Mouse (Mus musculus) testis, adult 2 months (tissue): ENCODE measurements around the gene Clic1. TPM values are rescaled to one million over a fixed set of nuclear protein-coding genes. Genes with fewer than 3 reads are reported as not detected.
A peak's percentile ranks its signal among the peaks of the same experiment; 100 is the strongest.

Source experiments
- H3K27ac ChIP-seq: fragments of 200-500 bp; 2 replicates; pipeline ENCODE4 v1.5.1; 2012; ENCODE audit warnings: low read depth, low read length; ENCODE audit not compliant: control insufficient read depth, insufficient read depth
- H3K27me3 ChIP-seq: fragments of 200-500 bp; 2 replicates; pipeline ENCODE4 v1.6.1; 2012; ENCODE audit warnings: mild to moderate bottlenecking, low read length, moderate library complexity; ENCODE audit not compliant: control insufficient read depth, insufficient read depth
- H3K36me3 ChIP-seq: fragments of 200-500 bp; 2 replicates; pipeline ENCODE4 v1.6.1; 2012; ENCODE audit warnings: mild to moderate bottlenecking, low read length; ENCODE audit not compliant: control insufficient read depth, insufficient read depth
- H3K4me1 ChIP-seq: fragments of 200-500 bp; 2 replicates; pipeline ENCODE4 v1.6.1; 2012; ENCODE audit warnings: low read length; ENCODE audit not compliant: control insufficient read depth, insufficient read depth
- H3K4me3 ChIP-seq: fragments of 200-500 bp; 2 replicates; pipeline ENCODE4 v1.5.1; 2012; ENCODE audit warnings: low read depth, mild to moderate bottlenecking, low read length, moderate library complexity, mixed read lengths; ENCODE audit not compliant: control insufficient read depth
- CTCF ChIP-seq: fragments of 200-500 bp; IDR thresholded peaks from 2 replicates; pipeline ENCODE4 v1.5.1; 2012; ENCODE audit warnings: low read depth, mild to moderate bottlenecking, inconsistent platforms, low read length, moderate library complexity; ENCODE audit not compliant: control insufficient read depth, insufficient read depth, insufficient replicate concordance
- POLR2A ChIP-seq: fragments of 200-500 bp; IDR thresholded peaks from 2 replicates; pipeline ENCODE4 v1.6.1; 2012; ENCODE audit warnings: low read depth, mild to moderate bottlenecking, inconsistent platforms, low read length, moderate library complexity; ENCODE audit not compliant: control insufficient read depth
- polyA plus RNA-seq: library from polyadenylated mRNA; depleted of rRNA; stranded (reverse); fragments of >200 nt; gene quantifications from 2 replicates; pipeline ENCODE4 v1.2.3, GENCODE M21; 2012

Clic1 gene
- polyA plus RNA-seq, 1 experiment: 24.1 TPM

DNA sequence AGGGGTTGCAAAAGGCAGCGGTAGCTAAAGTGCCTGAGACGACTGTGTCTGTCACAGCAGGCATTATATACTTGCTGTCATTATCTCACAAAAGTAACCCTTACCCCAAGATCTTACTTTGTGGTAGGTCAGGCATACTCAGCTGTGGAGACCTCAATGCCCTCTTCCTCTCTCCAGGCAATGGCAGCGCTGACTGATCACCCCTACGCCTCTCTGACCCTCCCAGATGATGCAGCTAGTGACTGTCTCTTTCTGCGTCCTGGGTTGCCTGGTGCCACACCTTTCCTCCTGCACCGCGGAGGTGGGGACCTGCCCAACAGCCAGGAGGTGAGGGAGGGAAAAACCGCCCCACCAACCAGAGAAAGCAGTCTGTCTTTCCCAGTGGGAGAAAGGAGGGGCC, 11.5 kb downstream of the Clic1 start:
- TF ChIP-seq CTCF (no peak), POLR2A (no peak)
- H3K27me3 ChIP-seq: peaks cover 7% of the 10 kb centered on the region; the same call in 1 of the 2 replicates
- peaks cover 34% of the 10 kb centered on the region for H3K4me1 ChIP-seq
- H3K4me3 ChIP-seq: no peak overlapping the region
- H3K27ac ChIP-seq: no peak overlapping the region
- H3K36me3 ChIP-seq: no peaks in the 10 kb centered on the region

DNA sequence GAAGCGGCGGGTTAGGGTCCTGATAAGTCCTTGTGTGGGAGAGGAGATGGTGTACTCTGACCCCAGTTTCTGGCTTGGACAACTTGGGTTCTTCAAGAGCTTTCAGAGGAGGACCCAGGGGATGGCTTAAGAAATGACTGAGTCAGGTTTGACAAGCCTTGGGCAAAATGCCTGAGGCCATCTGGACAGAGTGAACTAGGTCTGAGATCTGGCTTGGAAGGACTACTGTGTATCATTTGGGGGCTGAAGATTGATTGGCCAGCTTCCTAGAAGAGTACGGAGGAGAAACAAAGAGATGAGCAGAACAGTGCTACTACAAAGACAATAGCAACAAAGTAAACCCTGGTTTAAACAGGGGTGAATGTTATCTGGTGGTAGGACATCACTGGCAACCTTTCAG, 13.7 kb downstream of the Clic1 start:
- peak overlapping the region; percentile 21 for H3K4me3 ChIP-seq
- no peaks in the 10 kb centered on the region for H3K36me3 ChIP-seq
- H3K27me3 ChIP-seq: peaks cover 7% of the 10 kb centered on the region; the same call in 1 of the 2 replicates
- H3K27ac ChIP-seq: no peak overlapping the region
- peaks cover 32% of the 10 kb centered on the region for H3K4me1 ChIP-seq
- TF ChIP-seq CTCF (no peak), POLR2A (no peak)

DNA sequence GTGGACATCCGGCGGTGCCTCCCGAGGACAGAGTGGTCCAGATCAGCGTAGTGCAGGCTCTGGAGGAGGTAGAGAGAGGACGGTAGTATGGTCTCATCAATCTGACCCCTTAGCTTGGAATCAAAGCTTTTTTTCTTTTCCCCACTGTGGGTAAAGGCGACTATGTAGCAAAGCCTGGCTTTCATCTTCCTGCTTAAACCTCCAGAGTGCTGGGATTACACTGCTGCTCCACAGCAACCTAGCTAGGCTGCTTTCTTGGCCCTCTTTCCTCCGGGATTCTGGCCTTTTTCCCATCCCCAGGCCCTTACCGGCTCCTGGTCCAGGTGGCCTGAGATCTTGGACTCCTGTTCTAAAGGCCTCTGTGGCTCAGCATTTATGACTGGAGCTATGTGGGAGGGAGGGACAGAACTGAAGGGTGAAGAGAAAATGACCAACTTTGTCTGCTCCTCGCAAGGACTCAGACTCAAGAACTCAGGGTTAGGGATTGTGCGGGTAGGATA, 14.7 kb downstream of the Clic1 start:
- H3K4me3 ChIP-seq: peak overlapping the region; percentile 63
- H3K4me1 ChIP-seq: peaks cover 29% of the 10 kb centered on the region
- H3K36me3 ChIP-seq: no peaks in the 10 kb centered on the region
- no peak for TF ChIP-seq POLR2A
- no peak for TF ChIP-seq CTCF
- peaks cover 7% of the 10 kb centered on the region; the same call in 1 of the 2 replicates for H3K27me3 ChIP-seq
- peak overlapping the region; percentile 41; the same call in 1 of the 2 replicates for H3K27ac ChIP-seq

DNA sequence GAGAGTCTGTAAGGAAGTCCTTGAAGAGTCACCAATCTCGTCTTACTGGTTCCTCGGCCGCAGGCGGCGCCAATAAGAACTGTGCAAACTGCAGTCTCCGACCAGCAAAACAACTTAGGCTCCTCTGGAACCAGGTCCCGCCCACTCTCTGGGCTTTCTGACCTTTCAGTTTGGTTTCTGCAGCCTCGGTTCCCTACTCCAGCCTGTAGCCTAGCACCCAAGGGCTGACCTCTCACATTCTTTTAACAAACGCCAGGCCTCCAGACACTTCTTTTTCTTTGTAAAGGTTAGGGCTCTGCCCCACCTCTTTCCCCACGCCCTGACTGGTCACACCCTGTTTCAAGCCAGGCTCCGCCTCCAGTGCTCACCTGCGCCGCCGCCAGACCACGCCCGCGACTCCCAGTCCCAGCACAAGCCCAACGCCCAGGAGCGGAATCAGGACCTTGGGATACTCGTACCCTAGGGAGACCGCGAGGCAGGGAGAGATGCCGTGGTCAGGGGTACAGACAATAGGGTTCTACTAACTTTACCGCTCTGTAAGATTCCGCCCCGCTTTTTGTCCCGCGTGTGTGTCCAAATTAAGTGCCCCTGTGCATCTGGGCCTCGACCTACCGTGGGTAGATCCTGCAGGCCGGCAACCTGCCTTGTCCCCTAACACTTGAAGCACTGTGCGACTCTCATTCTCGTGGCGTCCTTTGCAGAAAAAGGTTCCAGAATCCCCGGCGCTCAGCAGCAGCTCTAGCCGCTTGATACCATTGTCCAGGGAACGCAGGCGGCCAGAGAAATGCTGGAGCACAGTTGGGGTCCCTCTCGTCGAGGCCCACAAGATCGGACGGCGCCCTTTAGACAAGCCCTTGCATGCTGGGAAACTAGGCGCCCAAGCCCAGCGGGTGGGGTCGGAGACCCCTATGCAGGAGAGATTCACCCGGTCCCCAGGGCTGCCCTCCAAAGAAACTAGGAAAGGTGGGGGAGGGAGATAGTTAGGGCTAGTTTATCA, 15.5 kb downstream of the Clic1 start, which contains the start of gene Ly6g6c:
TSS of gene Ly6g6c (plus strand) at position 438 of the 997 bp plus-strand sequence.
- no peaks in the 10 kb centered on the region for H3K36me3 ChIP-seq
- peaks cover 7% of the 10 kb centered on the region; the same call in 1 of the 2 replicates for H3K27me3 ChIP-seq
- peak within 1 kb of the TSS; percentile 41; the same call in 1 of the 2 replicates for H3K27ac ChIP-seq

DNA sequence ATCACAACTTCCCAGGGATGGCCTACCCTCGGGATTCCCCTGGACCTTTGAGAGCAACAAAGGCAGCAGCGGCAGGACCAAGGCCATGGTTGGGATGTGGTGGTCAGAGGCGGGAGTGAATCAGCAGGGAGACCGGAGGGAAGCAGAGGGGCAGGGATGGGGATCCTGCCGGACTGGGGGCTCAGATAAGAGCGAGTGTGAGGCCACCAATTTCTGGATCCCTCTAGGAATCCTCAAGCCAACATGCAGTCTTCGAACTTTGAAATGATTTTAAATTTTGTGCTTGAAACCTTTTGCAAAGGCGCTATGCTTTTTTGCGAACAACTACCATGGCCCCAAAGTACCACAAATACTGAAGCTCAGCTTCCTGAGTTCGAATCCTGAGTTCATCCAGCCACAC, 16.3 kb downstream of the Clic1 start, which contains the start of gene Mpig6b:
TSS of gene Mpig6b (minus strand) at position 101 of the 400 bp plus-strand sequence.
- H3K27me3 ChIP-seq: peaks cover 7% of the 10 kb centered on the region; the same call in 1 of the 2 replicates
- peaks cover 16% of the 10 kb centered on the region for H3K4me1 ChIP-seq
- H3K4me3 ChIP-seq: peak within 1 kb of the TSS; percentile 84
- TF ChIP-seq CTCF: no peak
- TF ChIP-seq POLR2A: no peak
- H3K36me3 ChIP-seq: no peaks in the 10 kb centered on the region
- no peak within 1 kb of the TSS for H3K27ac ChIP-seq

More for the DNA sequence above, 15.5 kb downstream of the Clic1 start, which contains the start of gene Ly6g6c:
- H3K4me3 ChIP-seq: peak within 1 kb of the TSS; percentile 84
- peaks cover 23% of the 10 kb centered on the region for H3K4me1 ChIP-seq
- no peak for TF ChIP-seq POLR2A

DNA sequence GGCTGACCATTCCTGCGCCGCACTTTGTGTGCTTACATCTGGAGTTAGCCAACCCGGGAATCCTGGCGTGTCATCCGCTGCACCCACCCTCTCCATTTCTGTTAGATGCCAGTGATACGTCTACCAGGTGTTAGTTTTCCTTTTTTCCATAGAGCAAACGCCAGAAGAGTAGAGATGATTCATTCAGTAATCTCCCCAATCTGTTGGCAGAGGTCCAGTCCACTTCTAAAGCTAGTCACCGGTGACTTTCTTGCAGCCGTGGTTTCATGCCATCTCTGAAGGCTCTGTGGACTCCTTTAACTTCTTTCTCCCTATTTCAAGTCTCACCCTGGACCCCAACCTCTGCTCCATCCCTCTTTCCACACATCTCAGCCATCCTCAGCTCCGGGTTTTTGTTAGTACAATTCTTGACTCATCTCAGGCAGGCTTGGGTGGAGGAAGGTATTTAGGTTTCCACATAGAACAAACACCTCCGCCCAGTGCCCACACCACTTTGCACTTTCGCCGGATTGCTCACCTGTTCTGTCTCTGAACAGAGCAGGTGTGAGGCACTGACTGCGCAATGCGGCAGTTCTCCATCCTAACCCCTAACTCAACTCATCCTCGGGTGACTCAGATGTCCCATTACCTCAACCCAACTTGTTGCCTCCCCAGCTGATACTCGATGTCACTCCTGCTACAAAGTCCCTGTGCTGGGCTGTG, 18.6 kb downstream of the Clic1 start:
- Histone ChIP-seq H3K4me1 (peaks cover 13% of the 10 kb centered on the region), H3K27me3 (peaks cover 7% of the 10 kb centered on the region; the same call in 1 of the 2 replicates), H3K36me3 (no peaks in the 10 kb centered on the region), H3K4me3 (peak overlapping the region; percentile 71), H3K27ac (no peak overlapping the region)
- TF ChIP-seq CTCF (no peak), POLR2A (no peak)
